Mouse (Mus musculus) midbrain, embryonic 12.5 days (tissue): Measurements from ENCODE around the gene Lef1. TPM values are rescaled to one million over a fixed set of nuclear protein-coding genes. Genes with fewer than 3 reads are reported as not detected.

Experiments used
- ATAC-seq: fragments of 200-750 bp; cut with Nextera tagmentation; 2 replicates; pipeline ENCODE4 v1.8.0; 2017; ENCODE audit warnings: low read depth, moderate TSS enrichment, moderate library complexity; ENCODE audit not compliant: low FRiP score
- H3K27ac ChIP-seq: fragments of 300-500 bp; sonication (generic); replicated peaks from 2 replicates; pipeline ENCODE4 v1.5.1; 2016; ENCODE audit warnings: mild to moderate bottlenecking
- H3K27me3 ChIP-seq: fragments of 300-500 bp; sonication (generic); 2 replicates; pipeline ENCODE4 v1.6.1; 2016; ENCODE audit warnings: mild to moderate bottlenecking
- H3K36me3 ChIP-seq: fragments of 300-500 bp; sonication (generic); 2 replicates; pipeline ENCODE4 v1.6.1; 2016
- H3K4me1 ChIP-seq: fragments of 300-500 bp; sonication (generic); 2 replicates; pipeline ENCODE4 v1.6.1; 2016
- H3K4me2 ChIP-seq: fragments of 300-500 bp; sonication (generic); replicated peaks from 2 replicates; pipeline ENCODE4 v1.6.1; 2016; ENCODE audit warnings: mild to moderate bottlenecking, moderate library complexity
- H3K4me3 ChIP-seq: fragments of 300-500 bp; sonication (generic); 2 replicates; pipeline ENCODE4 v1.5.1; 2016; ENCODE audit warnings: mild to moderate bottlenecking
- H3K9ac ChIP-seq: fragments of 300-500 bp; sonication (generic); replicated peaks from 2 replicates; pipeline ENCODE4 v1.6.1; 2016; ENCODE audit warnings: mild to moderate bottlenecking, moderate library complexity
- H3K9me3 ChIP-seq: fragments of 300-500 bp; sonication (generic); 2 replicates; pipeline ENCODE4 v1.6.1; 2016; ENCODE audit warnings: mild to moderate bottlenecking
- WGBS: fragments of 180-500 bp; shearing (Covaris S2); methylation state at CpG from one replicate; pipeline ENCODE4 v1.1.7; 2016; 5-methylcytosine and 5-hydroxymethylcytosine counted together
- polyA plus RNA-seq: library from polyadenylated mRNA; unstranded; fragments of >200 nt; fragmentation: Nextera tagmentation; extraction: Ambion mirVana; gene quantifications from 2 replicates; pipeline ENCODE4 v1.2.1, GENCODE M21; 2016

Lef1 gene
- polyA plus RNA-seq, 1 experiment from 2014 or later, result 97.0 TPM

GRCm38 (mm10) chr3:131259392-131259965 is 149.2 kb downstream of the Lef1 start:
- no peaks in the 10 kb centered on the region for H3K9me3 ChIP-seq
- no peaks in the 10 kb centered on the region for H3K27me3 ChIP-seq
- no peak overlapping the region for H3K4me3 ChIP-seq
- H3K27ac ChIP-seq, result no peak overlapping the region
- H3K36me3 ChIP-seq, result no peaks in the 10 kb centered on the region; the same call in 1 of the 2 replicates
- no peaks in the 10 kb centered on the region for H3K4me1 ChIP-seq
- H3K4me2 ChIP-seq, result no peak overlapping the region
- ATAC-seq, result no peak
- no peak overlapping the region for H3K9ac ChIP-seq
- 94% methylated on average over 9 of the region's 9 CpGs for WGBS

GRCm38 (mm10) chr3:131260418-131260817 is 150.1 kb downstream of the Lef1 start:
- no peak for ATAC-seq
- WGBS, result 97% methylated on average over 6 of the region's 6 CpGs

GRCm38 (mm10) chr3:131263766-131264486 is 153.7 kb downstream of the Lef1 start:
- H3K27me3 ChIP-seq, result peaks cover 13% of the 10 kb centered on the region
- no peaks in the 10 kb centered on the region for H3K9me3 ChIP-seq
- no peak overlapping the region for H3K9ac ChIP-seq
- H3K4me1 ChIP-seq, result no peaks in the 10 kb centered on the region
- ATAC-seq, result no peak
- no peaks in the 10 kb centered on the region; the same call in 1 of the 2 replicates for H3K36me3 ChIP-seq
- no peak overlapping the region for H3K4me2 ChIP-seq
- H3K4me3 ChIP-seq, result no peak overlapping the region
- 65% methylated on average over 15 of the region's 15 CpGs for WGBS
- H3K27ac ChIP-seq, result no peak overlapping the region

More at GRCm38 (mm10) chr3:131260418-131260817, 150.1 kb downstream of the Lef1 start:
- Histone ChIP-seq H3K4me2 (no peak overlapping the region), H3K4me1 (no peaks in the 10 kb centered on the region), H3K27ac (no peak overlapping the region), H3K9ac (no peak overlapping the region), H3K36me3 (no peaks in the 10 kb centered on the region; the same call in 1 of the 2 replicates), H3K4me3 (no peak overlapping the region), H3K27me3 (no peaks in the 10 kb centered on the region), H3K9me3 (no peaks in the 10 kb centered on the region)

DNA sequence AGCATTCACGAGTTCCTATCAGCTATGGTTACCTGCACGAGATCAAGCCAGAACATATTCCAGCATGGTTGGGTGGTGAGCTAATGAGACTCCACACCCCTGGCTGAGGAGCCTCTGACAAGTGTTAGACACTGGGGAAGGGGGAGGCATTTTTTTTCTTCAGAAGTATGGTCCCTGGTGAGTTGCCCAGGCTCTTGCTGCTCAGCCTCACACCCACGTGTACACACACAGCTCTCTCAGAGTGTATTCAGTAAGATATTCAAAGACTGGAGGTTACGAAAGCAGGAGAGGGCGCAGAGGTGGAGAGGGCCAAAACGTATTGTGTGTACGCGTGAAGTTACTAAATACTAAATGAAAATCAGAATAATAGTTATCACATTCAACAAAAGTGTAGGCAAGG is 155.2 kb downstream of the Lef1 start:
- no peak overlapping the region for H3K9ac ChIP-seq
- H3K36me3 ChIP-seq, result no peaks in the 10 kb centered on the region; the same call in 1 of the 2 replicates
- H3K27me3 ChIP-seq, result peaks cover 13% of the 10 kb centered on the region
- no peak overlapping the region for H3K4me2 ChIP-seq
- no peaks in the 10 kb centered on the region for H3K9me3 ChIP-seq
- no peak overlapping the region for H3K27ac ChIP-seq
- WGBS, result 90% methylated on average over 8 of the region's 8 CpGs
- H3K4me1 ChIP-seq, result peaks cover 9% of the 10 kb centered on the region
- no peak for ATAC-seq
- H3K4me3 ChIP-seq, result no peak overlapping the region

GRCm38 (mm10) chr3:131266366-131267050 is 156.2 kb downstream of the Lef1 start:
- Histone ChIP-seq H3K27me3 (peaks cover 13% of the 10 kb centered on the region), H3K27ac (no peak overlapping the region), H3K4me3 (no peak overlapping the region), H3K4me1 (peaks cover 19% of the 10 kb centered on the region), H3K9me3 (no peaks in the 10 kb centered on the region), H3K9ac (no peak overlapping the region), H3K4me2 (no peak overlapping the region), H3K36me3 (no peaks in the 10 kb centered on the region; the same call in 1 of the 2 replicates)
- no peak for ATAC-seq
- WGBS, result 84% methylated on average over 3 of the region's 3 CpGs

GRCm38 (mm10) chr3:131270381-131270780 is 160.1 kb downstream of the Lef1 start:
- 8% methylated on average over 6 of the region's 6 CpGs for WGBS
- H3K4me1 ChIP-seq, result peaks cover 23% of the 10 kb centered on the region
- H3K4me3 ChIP-seq, result no peak overlapping the region
- no peak overlapping the region for H3K9ac ChIP-seq
- peak overlapping the region; percentile 80 for H3K4me2 ChIP-seq
- H3K9me3 ChIP-seq, result no peaks in the 10 kb centered on the region
- H3K27me3 ChIP-seq, result peaks cover 13% of the 10 kb centered on the region
- no peak for ATAC-seq
- no peaks in the 10 kb centered on the region for H3K36me3 ChIP-seq
- no peak overlapping the region for H3K27ac ChIP-seq

DNA sequence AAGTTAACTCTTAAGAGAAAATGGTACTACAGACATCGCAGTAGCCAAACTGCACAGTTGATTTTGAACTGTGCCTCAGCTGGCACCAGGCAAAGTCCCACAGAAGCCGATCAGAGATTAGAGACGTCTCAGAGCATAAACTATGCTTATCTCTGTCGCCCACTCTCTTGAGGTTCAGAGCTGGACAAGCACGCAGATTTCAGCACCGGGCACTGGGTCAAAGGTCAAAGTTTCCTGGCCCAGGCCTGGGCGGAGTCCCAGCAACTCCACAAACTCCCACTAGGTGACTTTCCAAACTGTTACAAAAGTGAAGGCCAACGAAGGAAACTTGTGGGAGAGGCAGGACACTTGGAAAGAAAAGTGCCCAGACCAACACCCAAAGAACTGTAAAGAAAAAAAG is 160.9 kb downstream of the Lef1 start:
- peak overlapping the region; percentile 59; the same call in 1 of the 2 replicates for H3K9ac ChIP-seq
- no peaks in the 10 kb centered on the region for H3K9me3 ChIP-seq
- no peak overlapping the region for H3K27ac ChIP-seq
- H3K27me3 ChIP-seq, result peaks cover 13% of the 10 kb centered on the region
- H3K4me2 ChIP-seq, result peak overlapping the region; percentile 80
- WGBS, result 8% methylated on average over 8 of the region's 8 CpGs
- H3K4me1 ChIP-seq, result peaks cover 23% of the 10 kb centered on the region
- peak; percentile 34 for ATAC-seq
- H3K36me3 ChIP-seq, result no peaks in the 10 kb centered on the region
- H3K4me3 ChIP-seq, result peak overlapping the region; percentile 68

GRCm38 (mm10) chr3:131271559-131272373 is 161.5 kb downstream of the Lef1 start, which contains the start of gene Hadh:
TSS of gene Hadh (minus strand) at chr3:131272101.
- H3K9ac ChIP-seq, result peak within 1 kb of the TSS; percentile 59
- no peaks in the 10 kb centered on the region for H3K36me3 ChIP-seq
- H3K27ac ChIP-seq, result 0 out of 2 replicates have a peak within 1 kb of the TSS, but pooled peaks have one; percentile 46
- H3K4me2 ChIP-seq, result peak within 1 kb of the TSS; percentile 80
- H3K4me3 ChIP-seq, result peak within 1 kb of the TSS; percentile 68
- peak; percentile 94 for ATAC-seq
- under 1% methylated on average over 42 of the region's 54 CpGs for WGBS
- H3K9me3 ChIP-seq, result no peaks in the 10 kb centered on the region
- H3K4me1 ChIP-seq, result peaks cover 23% of the 10 kb centered on the region
- H3K27me3 ChIP-seq, result peaks cover 12% of the 10 kb centered on the region

GRCm38 (mm10) chr3:131272374-131273100 is 162.3 kb downstream of the Lef1 start:
- 67% methylated on average over 10 of the region's 10 CpGs for WGBS
- Histone ChIP-seq H3K4me2 (peak overlapping the region; percentile 80), H3K36me3 (no peaks in the 10 kb centered on the region), H3K9me3 (no peaks in the 10 kb centered on the region), H3K4me3 (peak overlapping the region; percentile 68), H3K27me3 (peaks cover 7% of the 10 kb centered on the region), H3K9ac (peak overlapping the region; percentile 59; the same call in 1 of the 2 replicates), H3K27ac (no peak overlapping the region), H3K4me1 (peaks cover 23% of the 10 kb centered on the region)
- no peak for ATAC-seq
